Mouse (Mus musculus): ENCODE data around the gene Dhrs7c. TPM values are rescaled to one million over a fixed set of nuclear protein-coding genes. Genes with fewer than 3 reads are reported as not detected.

Dhrs7c gene
- total RNA-seq, 2 experiments from 2014 or later = 392 to 453 TPM

DNA sequence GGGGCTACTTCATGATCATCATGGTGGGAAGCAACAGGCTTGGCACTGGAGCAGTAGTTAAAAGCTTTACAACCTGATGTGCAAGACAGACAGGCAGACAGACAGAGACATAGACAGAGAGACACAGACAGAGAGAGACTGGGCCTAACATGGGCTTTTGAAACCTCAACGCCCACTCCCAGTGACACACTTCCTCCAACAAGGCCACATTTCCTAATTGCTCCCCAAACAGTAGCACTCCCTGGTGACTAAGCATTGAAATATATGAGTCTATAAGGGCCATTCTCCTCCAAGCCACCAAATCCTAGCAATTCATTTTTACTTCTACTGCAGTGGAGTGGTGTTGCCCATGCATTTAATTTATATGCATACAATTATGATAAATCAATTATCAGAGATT lies 41.8 kb downstream of the Dhrs7c start:
- no peak for DNase-seq

DNA sequence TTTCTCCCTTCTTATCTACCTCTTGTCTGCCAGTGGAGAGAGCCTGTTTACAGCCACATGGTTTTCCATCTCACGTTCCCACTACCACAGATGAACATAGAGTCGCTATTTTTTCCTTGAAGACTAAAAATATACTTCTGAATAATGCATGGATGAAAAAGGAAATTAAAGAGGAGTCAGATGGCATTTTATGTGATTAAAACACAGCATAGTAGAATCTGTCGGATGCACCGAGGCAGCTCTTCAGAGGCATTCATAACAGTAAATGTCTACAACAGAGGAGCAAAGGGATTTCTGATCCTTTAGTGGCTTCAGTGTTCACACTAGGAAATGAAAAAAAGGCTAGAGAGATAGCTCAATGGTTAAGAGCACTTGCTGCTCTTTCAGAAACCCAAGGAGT lies 47.2 kb downstream of the Dhrs7c start:
- no peak for DNase-seq

DNA sequence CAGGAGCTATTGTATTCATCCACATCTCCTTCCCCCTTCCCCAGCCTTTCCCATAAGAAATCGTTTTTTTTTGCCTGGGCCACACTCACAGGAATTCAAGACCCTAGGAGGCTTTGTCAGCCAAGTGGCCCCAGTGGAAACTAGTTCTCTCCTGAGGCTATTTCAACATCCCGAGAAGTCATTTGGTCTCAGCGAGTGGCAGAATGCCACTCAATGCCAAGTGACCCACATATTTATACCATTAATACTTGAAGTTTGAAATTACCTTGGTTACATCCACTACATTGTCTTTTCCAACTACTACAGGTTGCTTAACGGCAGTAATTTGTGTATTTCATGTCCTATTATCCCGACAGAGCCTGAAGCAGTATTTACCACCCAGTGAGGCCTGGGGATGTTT lies 53.8 kb downstream of the Dhrs7c start:
- no peak for DNase-seq

DNA sequence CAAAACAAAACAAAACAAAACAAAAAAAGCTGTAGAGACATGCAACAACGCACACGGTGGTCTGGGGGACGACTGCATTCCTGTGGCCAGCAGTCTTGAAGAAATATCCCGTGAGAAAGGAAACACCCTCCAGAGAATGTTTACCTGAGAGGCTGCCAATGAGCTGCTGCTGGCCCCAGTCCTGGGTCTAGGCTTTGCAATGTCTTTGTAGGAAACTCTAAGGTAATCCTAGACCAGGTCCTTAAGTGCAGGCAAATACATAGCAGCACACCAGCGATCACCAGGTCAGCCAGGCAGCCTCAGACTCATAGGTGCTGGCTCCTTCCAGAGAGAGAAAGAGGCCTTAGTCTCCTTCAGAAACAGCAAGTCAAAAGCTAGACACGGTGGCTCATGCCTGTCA lies 56.0 kb downstream of the Dhrs7c start:
- DNase-seq = no peak

DNA sequence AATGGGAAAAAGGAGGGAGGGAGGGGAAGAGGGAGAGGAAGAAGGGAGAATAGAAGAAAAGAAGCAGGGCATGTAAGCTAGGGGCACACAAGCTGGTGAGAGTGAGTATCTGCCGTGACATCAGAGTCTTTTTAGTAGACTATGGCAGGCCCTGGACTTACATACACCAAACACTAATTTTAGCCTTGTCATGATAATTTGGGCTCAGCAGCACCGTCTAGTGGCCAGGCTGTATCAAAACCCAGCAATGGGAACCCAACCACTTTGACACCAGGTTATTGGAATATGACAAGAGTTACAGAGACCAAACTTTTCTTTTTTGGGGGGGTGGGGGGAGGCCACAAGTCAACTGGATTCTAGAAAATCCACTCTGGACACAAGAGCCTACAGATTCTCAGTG lies 57.0 kb downstream of the Dhrs7c start:
- no peak for DNase-seq

DNA sequence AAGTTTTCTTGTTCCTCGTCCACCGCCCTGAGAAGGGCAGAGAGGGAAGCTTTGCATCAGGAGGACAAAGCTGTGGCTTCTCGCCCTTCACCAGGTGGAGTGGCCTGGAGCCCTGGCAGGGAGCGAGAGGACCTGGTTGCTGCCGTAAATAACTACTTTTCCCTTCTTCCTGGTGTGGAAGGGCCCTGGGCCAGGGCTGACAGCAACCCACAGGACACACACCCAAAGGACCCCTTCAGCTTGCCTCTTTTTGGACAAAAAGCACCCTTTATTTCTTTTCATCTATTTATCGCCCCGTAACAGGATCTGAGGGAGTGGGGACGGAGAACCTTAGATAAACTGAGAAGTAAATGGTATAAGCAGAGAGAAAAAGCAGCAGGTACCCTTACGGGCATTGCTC lies 60.5 kb downstream of the Dhrs7c start:
- no peak for DNase-seq

DNA sequence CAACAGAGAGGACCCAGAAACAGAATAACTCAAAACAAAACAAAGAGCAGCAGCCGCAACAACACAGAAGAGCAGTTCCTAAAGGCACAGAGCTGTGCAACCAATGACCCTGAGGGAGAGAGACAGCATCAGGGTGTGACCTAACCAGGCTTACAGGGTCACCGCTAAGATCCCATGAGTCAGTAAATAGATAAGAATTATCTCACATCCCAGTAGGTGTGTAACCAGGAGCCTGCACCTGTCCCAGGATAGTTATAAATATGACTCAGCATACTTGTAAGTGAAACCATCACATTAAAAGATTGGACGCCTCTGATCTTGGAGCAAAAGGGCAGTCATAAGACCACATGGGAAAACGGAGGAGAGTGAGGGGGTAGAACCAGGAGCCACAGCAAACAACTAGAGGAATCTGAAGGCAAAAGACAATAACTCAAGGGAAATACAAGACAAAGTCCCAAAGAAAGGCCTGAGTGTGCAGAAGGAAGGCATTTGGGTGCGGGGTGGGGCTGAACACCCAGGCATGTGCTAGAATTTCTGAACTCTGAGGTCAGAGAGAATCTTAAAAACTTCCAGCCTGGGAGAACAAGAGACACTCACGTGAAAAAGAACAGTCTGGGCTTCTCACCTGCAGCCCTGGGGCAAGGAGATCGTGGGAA lies 62.9 kb downstream of the Dhrs7c start:
- no peak for DNase-seq

DNA sequence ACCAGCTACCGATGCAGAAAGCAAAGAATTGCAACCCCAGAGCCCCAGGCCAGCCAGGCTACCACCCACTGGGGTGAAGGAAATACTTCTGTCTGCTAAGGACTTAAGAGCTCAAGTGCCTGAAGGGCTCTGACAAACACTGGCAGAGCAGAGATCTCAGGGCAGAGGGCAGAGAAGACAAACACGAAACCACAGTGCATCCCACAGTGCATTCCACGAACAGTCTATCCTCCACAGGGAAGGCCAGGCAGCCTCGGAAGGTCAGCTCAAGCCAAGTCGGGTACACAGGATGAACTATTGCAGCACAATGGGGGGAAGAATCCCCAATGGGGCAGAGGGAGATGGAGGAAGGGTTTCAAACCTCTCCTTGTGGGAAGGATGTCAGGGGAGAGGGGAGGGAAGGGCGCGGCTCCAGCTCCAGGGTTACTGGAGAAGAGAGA lies 63.4 kb downstream of the Dhrs7c start:
- no peak for DNase-seq

DNA sequence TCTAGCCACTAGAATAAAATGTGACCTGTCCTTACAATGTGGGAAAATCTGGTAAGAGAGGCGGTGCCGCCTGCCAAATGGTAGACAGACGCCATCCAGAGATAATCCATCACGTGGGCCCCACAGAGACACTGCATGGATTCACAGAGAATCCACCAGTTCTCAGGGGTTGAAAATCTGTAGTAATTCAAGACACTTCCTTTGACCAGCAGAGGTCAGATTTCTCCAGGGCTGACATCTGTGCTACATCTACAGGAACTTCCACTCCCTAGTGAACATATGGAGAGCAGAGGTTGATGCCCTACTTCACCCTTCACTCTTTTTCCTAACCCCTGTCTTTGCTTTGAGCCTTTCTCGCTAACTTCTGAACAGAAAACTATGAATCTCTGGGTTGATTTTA lies 67.1 kb downstream of the Dhrs7c start:
- DNase-seq = no peak

Other genes starting within 250 kb of the Dhrs7c start
- gene Rcvrn, start 102.9 kb upstream of the Dhrs7c start, total RNA-seq (2021) = under 1 TPM in 1 of 2 experiments, not detected in 1; 0.27 TPM
- under 1 TPM; 0.19 to 0.51 TPM for gene Glp2r, start 27.0 kb upstream of the Dhrs7c start, total RNA-seq (2021)
- gene Gsg1l2, start 23.6 kb upstream of the Dhrs7c start, total RNA-seq (2021) = not detected
- under 1 TPM; 0.33 to 0.64 TPM for gene Usp43, start 124.0 kb downstream of the Dhrs7c start, total RNA-seq (2021)
- 1 to 10 TPM; 1.3 to 3.8 TPM for gene Cfap52, start 167.5 kb downstream of the Dhrs7c start, total RNA-seq (2021)
- 10 to 100 TPM; 22.4 to 23.0 TPM for gene Stx8, start 168.0 kb downstream of the Dhrs7c start, total RNA-seq (2021)